Mouse (Mus musculus) embryo, embryonic 9.5 days (tissue): ENCODE data around the gene Zfp354b.

Experiments used
- DNase-seq: peaks from one replicate; pipeline ENCODE4 v3.0.0-alpha.2; 2017; ENCODE audit errors: extremely low spot score

Gene Zfp354b

DNA sequence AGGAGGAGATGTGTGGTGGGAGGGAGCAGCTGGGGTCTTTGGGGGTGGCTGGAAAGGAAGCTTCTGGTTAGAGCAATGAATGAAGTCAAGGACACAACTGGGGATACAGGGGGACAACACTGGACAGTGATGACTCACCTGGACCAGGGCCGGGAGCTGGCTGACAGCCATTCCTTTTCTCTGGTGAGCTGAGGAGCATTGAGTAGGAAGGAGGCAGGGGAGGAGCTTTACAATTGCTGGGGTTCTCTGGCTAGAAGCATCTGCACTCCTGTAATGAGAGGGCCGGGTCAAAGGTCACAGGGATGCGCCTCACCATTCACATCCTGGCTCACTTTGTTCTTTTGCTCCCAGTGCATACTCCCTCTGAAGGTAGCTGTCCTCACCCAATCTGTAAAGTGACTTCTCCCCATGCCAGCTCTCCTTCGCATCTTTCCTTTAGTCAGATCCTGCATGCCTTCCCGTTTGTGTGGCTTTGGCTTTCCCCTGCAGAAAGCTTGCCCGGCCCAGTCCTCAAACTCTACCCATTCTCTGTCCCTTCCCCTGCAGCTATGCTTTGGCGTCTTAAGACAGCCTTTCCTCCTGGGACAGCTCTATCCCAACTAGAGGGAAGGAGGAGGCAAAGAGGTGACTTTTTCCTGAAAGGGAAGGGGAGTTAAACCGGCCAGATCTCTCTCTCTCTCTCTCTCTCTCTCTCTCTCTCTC lies 45.1 kb downstream of the Zfp354b start:
- DNase-seq = peak; percentile 3

DNA sequence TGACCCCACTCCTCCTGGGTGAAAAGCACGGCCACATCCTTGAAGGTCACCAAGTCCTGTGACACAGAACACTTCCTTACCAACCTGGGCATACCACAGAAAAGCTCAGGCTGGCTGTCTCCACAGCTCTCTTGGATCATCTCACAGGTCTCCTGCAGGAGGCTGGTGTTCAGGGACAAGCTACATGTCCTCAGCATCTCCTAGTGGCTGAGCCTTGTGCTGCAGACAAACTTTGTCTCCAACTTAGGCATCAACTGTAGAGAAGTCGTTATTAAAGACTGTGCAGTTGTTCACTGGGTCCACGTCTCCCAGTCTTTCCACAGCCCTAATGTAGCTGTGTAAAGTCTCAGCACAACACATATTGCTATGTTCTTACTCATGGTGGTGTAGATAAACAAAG lies 47.7 kb downstream of the Zfp354b start:
- DNase-seq = no peak

DNA sequence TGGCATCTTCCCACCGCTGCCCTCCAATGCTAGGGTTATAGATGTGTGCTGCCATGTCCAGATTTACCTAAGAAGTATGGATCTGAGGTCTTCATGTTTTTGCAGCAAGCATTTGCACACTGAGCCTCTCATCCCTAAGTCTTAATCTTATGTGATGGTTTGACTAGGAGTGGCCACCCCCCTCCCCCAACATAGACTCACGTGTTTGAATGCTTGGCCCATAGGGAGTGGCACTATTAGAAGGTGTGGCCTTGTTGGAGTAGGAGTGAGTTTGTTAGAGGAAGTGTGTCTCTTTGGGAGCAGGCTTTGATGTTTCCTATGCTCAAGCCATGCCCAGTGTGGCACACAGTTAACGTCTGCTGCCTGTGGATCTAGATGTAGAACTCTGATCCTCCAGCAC lies 52.8 kb downstream of the Zfp354b start:
- DNase-seq = no peak
